Mouse (Mus musculus) MEL (cell line): Measurements from ENCODE around the gene Themis3. TPM values are rescaled to one million over a fixed set of nuclear protein-coding genes. Genes with fewer than 3 reads are reported as not detected.

Experiments
- DNase-seq: peaks from one replicate; pipeline ENCODE4 v3.0.0; 2011; ENCODE audit warnings: low read depth, low spot score
- H3K27ac ChIP-seq: 2 replicates; pipeline ENCODE4 v1.5.1; 2012; ENCODE audit warnings: low read depth, mild to moderate bottlenecking, control low read depth, low read length, moderate library complexity; ENCODE audit not compliant: control insufficient read depth
- H3K27me3 ChIP-seq, 2 experiments: fragments of 150-350 bp in 1 of 2; sonication (generic) in 1 of 2; 2 replicates each; pipeline ENCODE4 v1.6.1; 2012; ENCODE audit warnings: low read length in 2 of 2, mild to moderate bottlenecking in 2 of 2, improper control_type of control experiment in 1 of 2, moderate library complexity in 1 of 2; ENCODE audit not compliant: insufficient read depth in 2 of 2, control insufficient read depth in 1 of 2
- H3K36me3 ChIP-seq, 2 experiments: 2 replicates each; pipeline ENCODE4 v1.6.1; 2012 to 2014; ENCODE audit warnings: low read length in 2 of 2, improper control_type of control experiment in 1 of 2, inconsistent platforms in 1 of 2, mild to moderate bottlenecking in 1 of 2; ENCODE audit not compliant: insufficient read depth in 2 of 2, control insufficient read depth in 1 of 2
- H3K4me1 ChIP-seq, 2 experiments: fragments of 150-350 bp in 1 of 2; sonication (generic) in 1 of 2; 2 replicates each; pipeline ENCODE4 v1.6.1; 2012; ENCODE audit warnings: low read length in 2 of 2, improper control_type of control experiment in 1 of 2, mild to moderate bottlenecking in 1 of 2; ENCODE audit not compliant: insufficient read depth in 2 of 2, control insufficient read depth in 1 of 2
- H3K4me3 ChIP-seq, 2 experiments: fragments of 150-350 bp in 1 of 2; sonication (generic) in 1 of 2; 2 replicates each; pipeline ENCODE4 v1.5.1; 2012; ENCODE audit warnings: low read depth in 2 of 2, low read length in 2 of 2, mild to moderate bottlenecking in 2 of 2, moderate library complexity in 2 of 2, control low read depth in 1 of 2, improper control_type of control experiment in 1 of 2; ENCODE audit not compliant: control insufficient read depth in 1 of 2, insufficient read depth in 1 of 2
- H3K79me2 ChIP-seq: 2 replicates; pipeline ENCODE4 v1.6.1; 2012; ENCODE audit warnings: mild to moderate bottlenecking, low read length, moderate library complexity; ENCODE audit not compliant: control insufficient read depth, poor library complexity, insufficient read depth
- H3K9ac ChIP-seq: 2 replicates; pipeline ENCODE4 v1.6.1; 2012; ENCODE audit warnings: low read depth, mild to moderate bottlenecking, control low read depth, low read length, moderate library complexity; ENCODE audit not compliant: control insufficient read depth, poor library complexity, severe bottlenecking
- H3K9me3 ChIP-seq: fragments of 150-350 bp; sonication (generic); replicated peaks from 2 replicates; pipeline ENCODE4 v1.6.1; 2012; ENCODE audit warnings: mild to moderate bottlenecking, low read length, improper control_type of control experiment, moderate library complexity; ENCODE audit not compliant: insufficient read depth
- CHD1 ChIP-seq: IDR thresholded peaks from 2 replicates; pipeline ENCODE4 v1.6.1; 2012; ENCODE audit warnings: low read depth, mild to moderate bottlenecking, inconsistent platforms, low read length, improper control_type of control experiment
- ELF1 ChIP-seq: IDR thresholded peaks from 2 replicates; pipeline ENCODE4 v1.6.1; 2014; ENCODE audit warnings: low read depth, mild to moderate bottlenecking, inconsistent platforms, low read length, improper control_type of control experiment, moderate library complexity
- HCFC1 ChIP-seq: IDR thresholded peaks from 2 replicates; pipeline ENCODE4 v1.6.1; 2012; ENCODE audit warnings: low read depth, mild to moderate bottlenecking, inconsistent platforms, low read length, improper control_type of control experiment, moderate library complexity
- JUND ChIP-seq: IDR thresholded peaks from 2 replicates; pipeline ENCODE4 v1.6.1; 2011; ENCODE audit warnings: low read depth, mild to moderate bottlenecking, improper control_type of control experiment, low read length
- KAT2A ChIP-seq: conservative IDR thresholded peaks from 2 replicates; pipeline ENCODE4 v1.6.1; 2012; ENCODE audit warnings: low read depth, low read length, improper control_type of control experiment, inconsistent platforms
- MAFK ChIP-seq: IDR thresholded peaks from 2 replicates; pipeline ENCODE4 v1.6.1; 2011; ENCODE audit warnings: low read depth, mild to moderate bottlenecking, low read length, improper control_type of control experiment, borderline replicate concordance
- MAX ChIP-seq: IDR thresholded peaks from 2 replicates; pipeline ENCODE4 v1.6.1; 2011; ENCODE audit warnings: low read length, improper control_type of control experiment
- MAZ ChIP-seq: IDR thresholded peaks from 2 replicates; pipeline ENCODE4 v1.6.1; 2012; ENCODE audit warnings: low read depth, mild to moderate bottlenecking, inconsistent platforms, low read length, improper control_type of control experiment
- MXI1 ChIP-seq: IDR thresholded peaks from 2 replicates; pipeline ENCODE4 v1.6.1; 2011; ENCODE audit warnings: mild to moderate bottlenecking, low read depth, low read length, improper control_type of control experiment
- MYC ChIP-seq: IDR thresholded peaks from 2 replicates; pipeline ENCODE4 v1.6.1; 2011; ENCODE audit warnings: low read depth, mild to moderate bottlenecking, low read length, improper control_type of control experiment, moderate library complexity
- POLR2A ChIP-seq, 2 experiments: IDR thresholded peaks; 2 replicates each; pipeline ENCODE4 v1.6.1; 2011 to 2012; ENCODE audit warnings: low read length in 2 of 2, mild to moderate bottlenecking in 2 of 2, control low read depth in 1 of 2, improper control_type of control experiment in 1 of 2, low read depth in 1 of 2, moderate library complexity in 1 of 2; ENCODE audit not compliant: control insufficient read depth in 1 of 2, insufficient read depth in 1 of 2, poor library complexity in 1 of 2
- POLR2AphosphoS2 ChIP-seq: IDR thresholded peaks from 2 replicates; pipeline ENCODE4 v1.6.1; 2011; ENCODE audit warnings: low read length, improper control_type of control experiment
- POLR2AphosphoS5 ChIP-seq: IDR thresholded peaks from 2 replicates; pipeline ENCODE4 v1.6.1; 2012; ENCODE audit warnings: low read depth, borderline replicate concordance, mild to moderate bottlenecking, inconsistent platforms, low read length, moderate library complexity, mixed read lengths
- RCOR1 ChIP-seq: IDR thresholded peaks from 2 replicates; pipeline ENCODE4 v1.6.1; 2012; ENCODE audit warnings: low read depth, mild to moderate bottlenecking, inconsistent platforms, low read length, improper control_type of control experiment
- TBP ChIP-seq: IDR thresholded peaks from 2 replicates; pipeline ENCODE4 v1.8.0; 2011; ENCODE audit warnings: low read depth, low read length, improper control_type of control experiment
- UBTF ChIP-seq: IDR thresholded peaks from 2 replicates; pipeline ENCODE4 v1.6.1; 2012; ENCODE audit warnings: low read depth, mild to moderate bottlenecking, inconsistent platforms, low read length, improper control_type of control experiment, moderate library complexity, borderline replicate concordance; ENCODE audit not compliant: insufficient read depth
- USF2 ChIP-seq, 2 experiments: IDR thresholded peaks; 2 replicates each; pipeline ENCODE4 v1.6.1; 2011 to 2012; ENCODE audit warnings: improper control_type of control experiment in 2 of 2, low read length in 2 of 2, borderline replicate concordance in 1 of 2, inconsistent platforms in 1 of 2, low read depth in 1 of 2, mild to moderate bottlenecking in 1 of 2; ENCODE audit not compliant: insufficient read depth in 1 of 2
- ZC3H11A ChIP-seq: IDR thresholded peaks from 2 replicates; pipeline ENCODE4 v1.6.1; 2012; ENCODE audit warnings: low read depth, mild to moderate bottlenecking, inconsistent platforms, low read length, improper control_type of control experiment
- ZKSCAN1 ChIP-seq: IDR thresholded peaks from 2 replicates; pipeline ENCODE4 v1.6.1; 2012; ENCODE audit warnings: low read depth, mild to moderate bottlenecking, inconsistent platforms, low read length, improper control_type of control experiment, moderate library complexity
- ZMIZ1 ChIP-seq: IDR thresholded peaks from 2 replicates; pipeline ENCODE4 v1.6.1; 2012; ENCODE audit warnings: low read depth, mild to moderate bottlenecking, inconsistent platforms, low read length, improper control_type of control experiment, moderate library complexity
- ZNF384 ChIP-seq: IDR thresholded peaks from 2 replicates; pipeline ENCODE4 v1.6.1; 2012; ENCODE audit warnings: low read depth, mild to moderate bottlenecking, inconsistent platforms, low read length, improper control_type of control experiment
- polyA plus RNA-seq, 2 experiments: library from polyadenylated mRNA; stranded (reverse) in 1 of 2; unstranded in 1 of 2; fragments of >175 nt in 1 of 2; fragments of >200 nt in 1 of 2; gene quantifications; 2 replicates each; pipeline versions ENCODE4 v1.2.1 to v1.2.4; 2012; ENCODE audit warnings: low replicate concordance in 2 of 2, low read depth in 1 of 2; ENCODE audit not compliant: insufficient read length in 2 of 2, insufficient read depth in 1 of 2, missing spikeins in 1 of 2
- total RNA-seq: library from RNA; depleted of rRNA; stranded (reverse); fragments of 300-350 nt; gene quantifications from 2 replicates; pipeline ENCODE4 v1.2.3, GENCODE M21; 2012

Gene Themis3
- total and polyA plus RNA-seq, 3 experiments, result 0.03 TPM; not detected in 2

- TF ChIP-seq MAX (peak; percentile 72; the same call in 1 of the 2 replicates), MAFK (no peak), USF2 (IDR thresholded peaks at IDR 0.05; ENCODE audit: borderline replicate concordance in 1 of 2, insufficient read depth in 1 of 2, low read depth in 1 of 2, low read length in 2 of 2) (no peak)
- TF ChIP-seq, all 39 proteins: peak for 9
These were observed 22.4 kb downstream of the Themis3 start (continued) for GRCm38 (mm10) chr17:66571860-66572676.

DNA sequence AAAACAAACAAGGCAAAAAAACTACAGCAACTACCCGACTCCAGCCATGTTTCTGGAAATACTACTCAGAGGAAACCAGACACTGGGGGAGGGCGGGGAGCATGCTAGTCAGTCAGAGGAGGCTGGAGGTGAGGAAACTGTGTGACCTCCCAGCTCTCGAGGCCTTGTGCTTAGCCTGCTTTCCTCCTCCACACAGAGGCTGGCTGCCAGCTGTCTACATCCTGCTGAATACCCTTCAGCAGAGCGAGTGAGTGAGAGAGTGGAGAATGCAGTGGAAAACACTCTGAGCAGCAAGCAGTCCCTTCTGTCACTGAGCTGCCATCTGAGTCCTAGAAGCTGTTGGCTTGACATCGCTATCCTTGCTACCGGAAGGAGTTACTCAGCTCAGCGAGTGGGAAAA lies 30.2 kb downstream of the Themis3 start:
- no peak overlapping the region for H3K9ac ChIP-seq
- no peak for TF ChIP-seq RCOR1
- TF ChIP-seq POLR2A (IDR thresholded peaks at IDR 0.05; ENCODE audit: control insufficient read depth in 1 of 2, insufficient read depth in 1 of 2, low read depth in 1 of 2, low read length in 2 of 2, poor library complexity in 1 of 2), result no peak
- TF ChIP-seq JUND, result no peak
- no peak for TF ChIP-seq MXI1
- TF ChIP-seq ZC3H11A, result no peak
- no peak for TF ChIP-seq HCFC1
- no peak for TF ChIP-seq ZNF384
- no peak for TF ChIP-seq MAZ
- no peak for TF ChIP-seq ZKSCAN1
- no peak for TF ChIP-seq CHD1
- no peak for TF ChIP-seq KAT2A
- no peak for TF ChIP-seq MYC
- TF ChIP-seq POLR2AphosphoS5, result no peak
- no peak for TF ChIP-seq TBP
- TF ChIP-seq MAX, result no peak
- no peak for DNase-seq
- H3K27me3 ChIP-seq, result no peaks in the 10 kb centered on the region
- no peaks in the 10 kb centered on the region for H3K79me2 ChIP-seq
- no peaks in the 10 kb centered on the region for H3K36me3 ChIP-seq
- no peak overlapping the region for H3K4me3 ChIP-seq
- H3K27ac ChIP-seq, result no peak overlapping the region
- H3K9me3 ChIP-seq, result no peaks in the 10 kb centered on the region
- H3K4me1 ChIP-seq, result no peaks in the 10 kb centered on the region

DNA sequence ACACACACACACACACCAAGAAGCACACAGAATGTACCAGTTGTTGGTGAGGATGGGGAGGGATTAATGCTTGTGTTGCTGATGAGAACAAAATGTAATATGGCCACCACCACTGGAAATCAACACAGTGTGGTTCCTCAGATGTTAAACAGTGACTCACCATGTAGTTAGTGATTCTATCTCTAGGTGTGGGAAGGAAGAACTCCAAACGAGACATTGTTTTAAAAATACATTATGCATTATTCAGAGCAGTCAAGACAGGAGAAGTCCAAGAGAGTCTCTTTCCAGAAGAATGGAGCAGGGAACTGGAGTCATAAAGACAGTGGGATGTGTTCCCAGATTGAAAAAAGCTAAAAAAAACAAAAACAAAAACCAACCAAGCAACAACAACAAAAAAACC lies 30.9 kb downstream of the Themis3 start:
- no peaks in the 10 kb centered on the region for H3K4me1 ChIP-seq
- no peaks in the 10 kb centered on the region for H3K9me3 ChIP-seq
- TF ChIP-seq POLR2AphosphoS2, result no peak
- no peak for TF ChIP-seq POLR2AphosphoS5
- no peak for TF ChIP-seq UBTF
- TF ChIP-seq ELF1, result no peak
- TF ChIP-seq MYC, result no peak
- no peak for TF ChIP-seq RCOR1
- TF ChIP-seq MXI1, result no peak
- no peak for TF ChIP-seq HCFC1
- TF ChIP-seq ZMIZ1, result no peak
- H3K36me3 ChIP-seq, result no peaks in the 10 kb centered on the region
- no peak overlapping the region for H3K27ac ChIP-seq
- no peak overlapping the region for H3K9ac ChIP-seq
- no peak for DNase-seq
- no peaks in the 10 kb centered on the region for H3K79me2 ChIP-seq
- H3K4me3 ChIP-seq, result no peak overlapping the region
- H3K27me3 ChIP-seq, result no peaks in the 10 kb centered on the region
